Mouse (Mus musculus) left cerebral cortex, adult 11 months (tissue): ENCODE results near the gene Srsf1.
"Not testable (repeated sequence)": the region's sequence is repeated elsewhere in the genome, so short reads cannot be mapped to it uniquely, and the experiment has no call there.

ENCODE experiments used
- DNase-seq: peaks from one replicate; pipeline ENCODE4 v3.0.0; 2022; ENCODE audit warnings: low spot score

The Srsf1 gene

DNA sequence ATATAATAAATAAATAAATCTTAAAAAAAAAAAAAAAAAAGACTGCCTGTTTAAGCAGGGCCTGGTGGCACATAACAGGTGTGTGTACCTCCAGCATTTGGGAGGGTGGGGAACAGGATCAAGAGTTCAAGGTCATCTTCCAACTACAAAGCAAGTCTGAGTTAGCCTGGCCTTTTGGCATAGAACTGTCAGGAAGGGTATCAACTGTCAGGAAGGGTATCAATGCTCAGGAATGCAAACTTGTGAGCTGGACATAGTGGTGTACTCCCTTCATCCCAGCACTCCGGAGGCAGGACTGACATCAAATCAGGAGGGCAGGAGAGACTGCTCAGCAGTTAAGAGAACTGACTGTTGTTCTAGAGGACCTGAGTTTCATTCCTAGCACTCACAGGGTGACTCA lies 8.1 kb upstream of the Srsf1 start:
- DNase-seq, result no peak

DNA sequence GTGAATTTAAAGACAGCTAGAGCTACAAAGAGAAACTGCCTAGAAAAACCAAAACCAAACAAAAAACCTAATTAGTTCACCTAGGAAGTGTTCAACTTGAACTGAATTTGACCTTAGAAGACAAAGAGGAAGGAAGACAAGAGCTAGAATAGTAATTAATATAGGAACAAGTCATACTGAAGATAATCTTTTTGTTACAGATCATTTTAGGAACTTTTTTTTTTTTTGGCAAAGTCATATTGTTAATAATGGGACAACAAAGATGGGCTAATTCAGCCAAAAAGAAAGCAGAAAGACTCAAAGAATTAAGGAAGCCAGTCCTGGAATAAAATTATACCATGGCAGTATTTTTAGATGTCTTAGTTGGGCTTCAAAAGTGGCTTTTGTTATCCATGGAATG lies 2.9 kb upstream of the Srsf1 start:
- DNase-seq, result no peak

DNA sequence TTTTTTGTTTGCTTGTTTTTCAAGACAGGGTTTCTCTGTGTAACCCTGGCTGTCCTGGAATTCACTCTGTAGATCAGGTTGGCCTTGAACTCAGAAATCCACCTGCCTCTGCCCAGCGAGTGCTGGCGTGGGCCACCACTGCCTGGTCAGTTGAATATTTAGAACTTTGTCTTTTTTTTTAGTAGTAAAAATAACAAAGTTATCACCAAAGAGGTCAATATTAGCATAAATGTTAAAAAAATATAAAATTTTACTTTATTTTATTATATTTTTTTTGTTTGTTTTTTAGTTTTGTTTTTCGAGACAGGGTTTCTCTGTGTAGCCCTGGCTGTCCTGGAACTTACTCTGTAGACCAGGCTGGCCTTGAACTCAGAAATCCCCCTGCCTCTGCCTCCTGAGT lies 2.0 kb upstream of the Srsf1 start:
- DNase-seq, result not testable (repeated sequence)

DNA sequence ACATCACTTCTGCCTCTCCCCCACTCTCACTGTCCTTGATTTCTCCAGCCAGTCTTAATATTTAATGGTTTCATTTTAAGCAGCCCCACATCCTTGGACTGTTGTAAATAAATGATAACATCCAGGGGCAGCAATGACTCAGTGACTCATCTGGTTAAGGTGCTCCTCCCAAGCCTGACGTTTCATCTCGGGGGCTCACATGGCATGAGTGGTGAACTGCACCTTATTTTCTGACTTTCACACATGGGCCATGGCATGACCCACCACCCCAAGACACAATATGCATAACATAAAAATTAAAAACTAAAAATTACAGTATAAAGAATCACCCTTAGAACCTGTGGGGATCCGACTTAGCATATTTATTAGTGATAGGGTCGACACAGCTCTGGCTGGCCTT lies 1.3 kb upstream of the Srsf1 start:
- no peak for DNase-seq

DNA sequence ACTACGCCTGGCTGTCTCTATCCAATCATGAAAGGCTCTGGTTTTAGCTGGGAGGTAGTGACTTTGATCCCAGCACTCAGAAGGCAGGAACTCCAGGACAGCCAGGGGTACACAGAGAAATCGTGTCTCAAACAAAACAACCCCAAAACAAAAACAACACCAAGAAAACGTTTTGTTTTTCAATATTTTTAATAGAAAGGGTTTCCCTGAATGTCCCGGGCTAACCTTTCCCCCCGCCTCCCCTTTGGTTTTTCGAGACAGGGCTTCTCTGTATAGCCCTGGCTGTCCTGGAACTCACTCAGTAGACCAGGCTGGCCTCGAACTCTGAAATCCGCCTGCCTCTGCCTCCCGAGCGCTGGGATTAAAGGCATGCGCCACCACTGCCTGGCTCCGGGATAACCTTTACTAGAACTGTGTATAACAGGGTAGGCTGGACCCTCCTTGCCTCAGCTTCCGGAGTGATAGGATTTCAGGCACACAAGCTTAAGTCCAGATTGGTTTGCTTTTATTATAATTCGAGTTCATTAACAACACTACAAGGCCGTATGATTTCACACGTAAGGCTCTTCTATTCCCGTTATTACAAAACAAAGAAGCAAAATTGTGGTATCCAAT lies 743 bp upstream of the Srsf1 start:
- no peak for DNase-seq

DNA sequence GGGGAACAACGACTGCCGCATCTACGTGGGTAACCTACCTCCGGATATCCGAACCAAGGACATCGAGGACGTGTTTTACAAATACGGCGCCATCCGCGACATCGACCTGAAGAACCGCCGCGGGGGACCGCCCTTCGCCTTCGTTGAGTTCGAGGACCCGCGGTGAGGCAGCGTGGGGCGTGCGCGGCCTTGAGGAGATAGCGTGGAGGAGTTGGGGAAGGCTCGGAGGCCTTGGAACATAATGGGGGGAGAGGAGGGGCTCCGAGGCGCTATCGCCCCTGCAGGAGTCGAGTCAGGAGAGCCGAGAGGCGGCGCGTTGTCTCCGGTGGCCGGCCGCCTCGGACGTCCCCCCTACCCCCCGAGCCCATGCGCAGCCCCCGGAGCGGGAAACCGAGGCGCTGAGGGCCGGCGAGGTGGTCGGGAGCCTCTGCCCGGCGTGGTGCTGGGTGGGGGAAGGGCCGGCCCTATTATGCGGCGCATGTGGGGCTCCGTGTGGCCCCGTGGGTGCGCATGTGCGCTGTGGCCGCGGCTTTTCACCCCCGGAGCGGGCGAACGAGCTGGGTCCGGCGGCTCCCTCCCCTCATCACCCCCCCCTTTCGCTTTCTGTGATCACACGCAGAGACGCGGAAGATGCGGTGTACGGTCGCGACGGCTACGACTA lies 828 bp downstream of the Srsf1 start:
- peak; percentile 50 for DNase-seq

DNA sequence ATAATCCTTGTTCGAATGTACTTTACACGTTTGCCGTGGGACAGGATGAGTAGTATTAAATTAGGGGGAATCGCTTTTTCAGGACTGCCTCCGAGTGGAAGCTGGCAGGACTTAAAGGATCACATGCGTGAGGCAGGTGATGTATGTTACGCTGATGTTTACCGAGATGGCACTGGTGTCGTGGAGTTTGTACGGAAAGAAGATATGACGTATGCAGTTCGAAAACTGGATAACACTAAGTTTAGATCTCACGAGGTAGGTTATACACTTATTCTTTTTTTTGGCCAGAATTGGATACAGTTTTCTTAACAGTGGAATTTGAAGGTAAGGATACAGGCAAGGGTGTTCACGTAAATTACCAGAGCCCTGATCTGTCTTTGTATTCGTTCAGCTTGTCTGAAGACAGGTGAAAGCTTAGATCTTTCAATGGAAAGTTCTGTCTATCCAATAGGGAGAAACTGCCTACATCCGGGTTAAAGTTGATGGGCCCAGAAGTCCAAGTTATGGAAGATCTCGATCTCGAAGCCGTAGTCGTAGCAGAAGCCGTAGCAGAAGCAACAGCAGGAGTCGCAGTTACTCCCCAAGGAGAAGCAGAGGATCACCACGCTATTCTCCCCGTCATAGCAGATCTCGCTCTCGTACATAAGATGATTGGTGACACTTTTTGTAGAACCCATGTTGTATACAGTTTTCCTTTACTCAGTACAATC lies 1.9 kb downstream of the Srsf1 start:
- DNase-seq, result no peak

DNA sequence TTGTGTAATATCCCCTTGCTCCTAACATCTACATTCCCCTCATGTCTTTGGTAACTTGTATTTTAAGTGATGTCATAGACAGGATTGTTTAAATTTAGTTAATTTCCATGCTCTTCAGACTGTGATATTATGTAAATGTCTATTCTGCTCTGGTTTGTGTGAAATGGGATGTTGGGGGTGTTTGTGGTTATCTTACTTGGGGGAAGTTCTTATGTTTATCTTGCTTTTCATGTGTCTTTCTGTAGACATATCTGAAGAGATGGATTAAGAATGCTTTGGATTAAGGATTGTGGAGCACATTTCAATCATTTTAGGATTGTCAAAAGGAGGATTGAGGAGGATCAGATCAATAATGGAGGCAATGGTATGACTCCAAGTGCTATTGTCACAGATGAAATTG lies 2.6 kb downstream of the Srsf1 start:
- no peak for DNase-seq

DNA sequence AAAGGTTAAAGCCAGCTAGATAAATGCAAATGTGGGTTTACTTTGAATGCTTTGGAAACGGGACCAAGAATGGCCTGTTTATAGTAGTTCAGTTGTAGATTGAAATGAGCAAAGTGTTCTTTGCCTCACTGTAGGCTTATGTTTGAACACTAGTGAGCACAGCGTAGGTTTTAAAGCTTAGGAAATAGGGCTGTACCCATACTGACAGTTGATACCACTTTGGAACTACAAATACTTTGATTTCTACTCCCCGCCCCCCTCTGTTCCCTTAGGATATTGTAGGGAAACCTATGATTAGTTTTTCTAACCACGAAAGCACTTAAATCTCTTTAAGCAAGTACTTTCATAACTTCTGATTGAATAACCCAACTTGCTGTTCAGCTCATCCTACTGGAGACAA lies 5.5 kb downstream of the Srsf1 start:
- no peak for DNase-seq

DNA sequence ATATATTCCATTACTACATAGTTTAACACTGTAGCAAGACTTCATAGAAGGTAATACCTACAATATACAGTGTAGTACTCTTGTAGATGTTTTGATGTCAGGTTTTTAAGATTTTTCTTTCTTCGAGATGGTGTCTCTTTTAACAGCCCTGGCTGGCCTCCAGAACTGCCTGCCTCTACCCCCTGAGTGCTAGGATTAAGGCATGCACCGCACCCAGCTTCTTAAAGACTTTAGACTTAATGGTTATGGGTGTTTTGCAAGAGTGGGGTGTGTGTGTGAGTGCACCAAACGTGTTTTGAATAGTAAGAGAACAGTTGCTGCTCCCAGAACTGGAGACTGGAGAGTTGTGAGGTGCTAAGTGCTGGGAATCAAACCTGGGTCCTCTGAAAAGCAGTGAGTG lies 6.6 kb downstream of the Srsf1 start:
- no peak for DNase-seq

DNA sequence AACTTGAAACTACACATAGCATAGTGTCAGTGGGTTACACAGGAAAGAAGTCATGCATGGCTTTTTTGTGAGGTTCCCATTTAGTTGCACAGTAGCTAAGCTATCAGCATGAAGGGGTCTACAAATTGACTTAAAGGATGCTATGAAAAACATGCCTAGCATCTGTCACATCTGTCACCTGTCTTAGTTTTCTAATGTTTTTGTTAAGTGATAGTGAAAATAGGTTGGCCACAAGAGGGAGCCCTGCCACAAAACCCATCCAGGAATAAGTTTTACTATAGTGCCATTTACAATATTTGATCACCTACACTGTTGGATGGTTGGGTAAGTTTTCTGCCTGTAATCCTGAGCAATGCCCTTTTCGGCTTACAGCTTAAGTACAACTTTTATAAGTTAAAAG lies 7.4 kb downstream of the Srsf1 start:
- no peak for DNase-seq

DNA sequence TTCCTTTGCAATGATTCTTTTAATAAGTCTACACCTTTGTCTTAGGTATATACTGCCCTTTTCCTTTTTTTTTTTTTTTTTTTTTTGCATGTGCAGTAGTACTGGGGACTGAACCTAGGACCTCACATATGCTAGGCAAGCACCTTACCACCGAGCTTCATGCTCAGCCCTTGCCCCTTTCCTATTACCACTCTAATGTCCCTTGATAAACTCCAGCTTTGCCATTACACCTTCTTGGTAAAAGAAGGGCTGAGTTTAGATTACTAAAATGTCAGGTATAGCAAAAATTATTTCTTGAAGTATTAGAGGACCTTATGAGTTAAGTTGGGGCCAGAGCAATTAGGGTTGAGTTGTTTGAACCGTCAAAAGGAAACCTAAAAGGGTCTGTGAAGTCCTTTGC lies 8.6 kb downstream of the Srsf1 start:
- no peak for DNase-seq

DNA sequence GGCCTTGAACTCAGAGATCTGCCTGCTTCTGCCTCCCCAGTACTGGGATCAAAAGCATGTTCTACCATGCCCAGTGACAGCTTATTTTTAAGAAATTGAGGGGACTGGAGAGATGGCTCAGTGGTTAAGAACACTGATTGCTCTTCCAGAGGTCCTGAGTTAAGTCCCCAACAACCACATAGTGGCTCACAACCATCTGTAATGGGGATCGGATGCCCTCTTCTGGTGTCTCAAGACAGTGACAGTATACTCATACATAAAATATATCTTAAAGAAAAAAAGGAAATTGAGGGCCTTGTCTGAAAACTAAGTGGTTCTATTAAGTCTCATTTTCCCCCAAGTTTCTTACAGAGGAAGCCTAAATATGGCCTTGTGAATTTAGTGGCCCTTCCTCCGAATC lies 10.6 kb downstream of the Srsf1 start:
- DNase-seq, result no peak

DNA sequence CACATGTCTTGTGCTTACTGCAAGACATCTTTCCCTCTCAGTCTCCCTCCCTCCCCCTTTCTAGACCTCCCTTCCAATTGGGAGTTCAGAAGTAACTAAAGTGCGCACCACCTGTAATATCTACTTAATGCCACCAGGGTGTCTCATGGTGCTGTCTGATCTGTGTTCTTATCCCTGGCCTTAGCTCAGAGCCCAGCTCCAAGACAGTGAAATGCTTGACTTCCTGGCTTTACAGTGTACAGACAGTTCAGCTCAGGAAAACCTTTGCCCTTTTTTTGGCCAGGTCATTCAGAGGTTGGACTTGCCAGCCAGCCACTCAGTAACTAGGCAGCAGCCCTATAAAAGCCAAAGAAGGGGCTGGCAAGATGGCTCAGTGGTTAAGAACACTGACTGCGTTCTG lies 12.0 kb downstream of the Srsf1 start:
- DNase-seq, result no peak

DNA sequence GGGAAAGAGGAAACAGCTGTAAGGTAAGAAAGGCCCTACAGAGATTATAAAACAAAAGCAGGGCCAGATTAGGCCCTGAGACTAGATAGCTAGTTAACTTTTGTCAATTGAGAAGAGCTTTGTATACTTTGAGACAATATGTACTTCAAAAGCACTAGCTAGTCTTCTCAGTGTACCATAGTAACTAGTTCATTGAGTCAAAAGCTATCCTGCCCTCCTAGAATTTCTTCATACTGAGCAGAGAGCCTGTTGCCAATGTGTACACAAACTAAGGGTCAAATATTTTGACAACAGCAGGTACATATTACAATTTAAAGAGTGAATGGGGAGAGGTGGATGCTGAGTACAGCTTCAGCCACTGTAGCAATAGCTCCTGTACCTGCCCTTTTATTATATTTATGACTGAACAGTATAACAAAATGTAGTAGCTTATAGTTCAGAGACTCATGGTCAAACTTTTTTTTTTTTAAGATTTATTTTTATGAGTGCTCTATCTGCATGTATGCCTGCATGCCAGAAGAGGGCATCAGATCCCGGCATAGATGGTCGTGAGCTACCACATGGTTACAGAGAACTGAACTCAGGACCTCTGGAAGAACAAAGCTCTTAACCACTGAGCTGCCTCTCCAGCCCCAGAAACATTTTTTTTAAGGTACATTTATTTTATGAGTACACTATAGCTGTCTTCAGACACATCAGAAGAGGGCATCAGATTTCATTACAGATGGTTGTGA lies 14.9 kb downstream of the Srsf1 start:
- DNase-seq, result no peak

DNA sequence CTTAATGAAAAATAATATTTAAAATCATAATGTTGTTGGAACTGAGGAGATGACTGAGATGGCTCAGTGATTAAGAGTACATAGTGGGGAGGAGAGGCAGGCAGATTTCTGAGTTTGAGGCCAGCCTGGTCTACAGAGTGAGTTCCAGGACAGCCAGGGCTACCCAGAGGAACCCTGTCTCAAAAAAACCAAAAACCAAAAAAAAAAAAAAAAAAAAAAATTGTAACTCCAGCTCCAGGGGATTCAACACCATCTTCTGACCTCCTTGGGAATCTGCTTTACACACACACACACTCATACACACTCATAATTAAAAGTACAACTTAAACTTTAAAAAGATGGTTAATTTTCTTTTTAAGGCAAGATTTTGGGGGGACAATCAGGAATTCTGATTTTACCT lies 18.6 kb downstream of the Srsf1 start:
- no peak for DNase-seq

DNA sequence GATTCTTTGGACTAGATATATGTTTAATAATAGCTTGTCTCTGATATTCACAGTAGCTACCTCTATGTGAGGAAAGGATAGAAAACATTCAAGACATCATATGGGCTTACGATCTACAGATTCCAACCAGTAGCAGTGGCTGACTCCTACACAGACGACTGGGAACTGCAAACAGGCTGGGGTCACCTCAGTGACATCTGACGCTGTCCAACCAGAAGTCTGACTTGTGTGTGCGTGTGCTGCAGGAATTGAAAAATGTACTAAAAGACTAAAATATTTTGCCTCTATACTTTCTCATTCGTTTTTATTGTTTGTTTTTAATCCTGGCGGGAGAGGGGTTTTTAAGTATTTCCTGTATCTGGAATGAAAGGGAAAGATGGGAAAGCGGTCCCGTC lies 20.0 kb downstream of the Srsf1 start:
- DNase-seq, result no peak

DNA sequence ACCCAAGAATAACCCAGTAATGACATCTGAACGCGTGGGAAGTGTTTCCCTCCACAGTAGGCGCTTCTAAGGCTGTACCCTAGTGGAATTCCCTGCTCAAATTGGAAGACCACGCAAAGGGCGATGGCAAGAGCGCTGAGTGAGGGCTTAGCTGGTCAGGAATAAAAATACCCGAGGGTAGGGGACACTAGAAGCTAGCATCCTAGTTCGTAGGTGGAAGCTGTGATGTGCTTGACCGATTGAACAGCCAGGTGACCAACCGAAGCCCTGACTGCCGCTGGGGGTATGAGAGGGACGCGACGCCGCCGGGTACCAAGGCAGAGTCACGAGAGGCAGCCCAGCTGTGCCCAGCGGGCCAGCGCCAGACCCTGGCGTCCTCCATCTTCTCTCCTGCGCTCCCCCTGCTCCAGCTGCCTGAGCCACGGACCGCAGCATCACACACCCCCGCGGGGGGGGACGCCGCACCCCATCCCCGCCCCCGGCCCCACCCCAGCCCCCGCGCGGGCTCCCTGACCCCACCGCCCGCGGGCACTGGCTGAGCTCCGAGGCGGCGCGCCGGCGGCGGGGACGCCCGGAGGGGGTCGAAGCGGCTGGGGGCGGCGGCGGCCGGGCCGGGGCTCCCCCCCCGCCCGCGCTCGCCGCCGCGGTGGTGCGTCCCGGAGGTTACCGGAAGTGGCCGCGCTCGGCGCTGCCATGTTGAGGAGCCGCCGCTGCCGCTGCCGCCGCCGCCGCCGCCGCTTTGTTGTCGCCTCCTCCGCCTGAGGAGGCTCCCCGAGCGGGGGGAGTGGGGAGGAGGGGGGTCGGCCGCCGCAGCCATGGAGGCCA lies 20.6 kb downstream of the Srsf1 start, which contains the start of gene Vezf1:
Gene Vezf1 (plus strand): TSS at position 694 of the 825 bp plus-strand sequence.
- DNase-seq, result peak; percentile 40

DNA sequence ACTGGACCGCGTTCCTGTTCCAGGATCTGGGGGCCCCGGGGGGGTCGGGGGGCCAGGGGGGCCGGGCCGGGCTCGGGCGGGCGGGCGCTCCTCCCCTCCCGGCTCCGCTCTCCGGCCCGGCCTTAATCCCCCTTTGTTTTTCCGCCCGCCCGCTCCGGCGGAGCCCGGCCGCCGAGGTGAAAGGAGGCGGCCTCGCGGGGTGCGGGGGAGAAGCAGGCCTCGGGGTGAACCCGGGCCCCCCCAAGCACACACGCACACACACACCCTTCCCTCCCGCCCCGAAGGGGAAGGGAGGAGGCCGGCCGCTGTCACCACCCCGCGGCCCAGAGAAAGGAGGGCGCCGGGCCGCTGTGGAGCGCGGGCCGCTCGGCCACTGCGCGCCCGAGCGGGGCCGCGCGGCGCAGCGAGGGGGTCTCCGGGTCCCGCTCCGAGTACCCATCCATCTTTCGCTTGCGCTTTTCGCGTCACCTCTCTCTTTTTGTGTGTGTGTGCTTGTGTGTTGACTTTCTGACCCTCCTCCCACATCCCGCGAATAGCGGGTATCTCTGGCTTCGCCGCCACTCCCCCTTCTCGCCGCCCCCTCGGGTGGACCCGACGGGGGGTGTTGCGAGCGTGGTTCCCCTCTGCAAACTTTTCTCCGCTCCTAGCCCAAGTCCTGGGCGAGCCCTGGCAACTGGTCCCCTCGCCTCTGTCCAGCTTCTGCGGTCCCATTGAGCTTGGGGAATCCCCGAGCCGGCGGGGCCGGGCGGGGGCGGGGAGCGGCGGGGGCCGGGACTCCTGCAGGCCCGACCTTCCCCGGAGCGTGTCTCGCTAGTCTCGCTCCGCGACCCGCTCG lies 21.5 kb downstream of the Srsf1 start:
- no peak for DNase-seq

DNA sequence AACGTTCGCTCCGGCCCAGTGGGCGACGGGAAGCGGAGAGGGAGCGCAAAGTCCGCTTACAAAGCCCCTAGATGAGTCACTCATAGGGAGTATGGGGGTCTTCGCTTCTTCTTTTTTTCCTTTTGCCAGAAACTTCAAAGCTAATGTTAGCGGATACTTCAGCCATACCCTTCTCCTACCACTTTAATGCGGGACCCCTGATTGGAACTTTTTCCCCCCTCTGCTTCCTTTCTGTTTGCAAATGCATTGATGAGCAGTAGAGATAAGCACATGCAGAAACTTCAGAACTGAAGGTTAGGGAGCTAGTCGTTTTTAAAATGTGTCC lies 22.0 kb downstream of the Srsf1 start:
- DNase-seq, result no peak

DNA sequence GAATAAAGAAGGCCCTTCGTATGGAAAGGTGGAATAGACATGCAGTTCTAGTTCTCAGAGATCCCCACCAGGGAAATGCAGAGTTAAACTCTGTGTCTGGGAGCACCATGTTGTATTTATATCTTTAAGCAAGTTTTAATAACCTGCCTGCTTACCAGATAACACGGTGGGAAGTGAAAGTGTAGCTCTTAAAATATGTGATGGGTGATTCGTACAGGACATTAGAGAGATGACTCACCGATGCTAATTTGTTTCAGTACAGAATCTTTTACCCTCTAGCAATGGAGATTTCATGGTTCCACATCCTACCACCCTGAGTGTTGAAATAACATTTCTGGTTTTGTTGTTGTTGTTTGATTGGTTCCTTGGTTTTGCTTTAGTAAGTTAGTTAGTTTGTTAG lies 23.2 kb downstream of the Srsf1 start:
- DNase-seq, result no peak
